Mouse (Mus musculus) heart, adult 2 months (tissue): ENCODE results near the gene Lpgat1.

ENCODE experiments used
- CTCF ChIP-seq: fragments of 200-600 bp; IDR thresholded peaks from 2 replicates; pipeline ENCODE4 v1.8.1; 2022; ENCODE audit warnings: antibody characterized with exemption, mild to moderate bottlenecking, moderate library complexity
- EP300 ChIP-seq: fragments of 200-500 bp; IDR thresholded peaks from 2 replicates; pipeline ENCODE4 v1.6.1; 2011; ENCODE audit warnings: low read depth, low read length, control low read depth; ENCODE audit not compliant: insufficient read depth
- POLR2A ChIP-seq: fragments of 200-500 bp; IDR thresholded peaks from 2 replicates; pipeline ENCODE4 v1.6.1; 2011; ENCODE audit warnings: mild to moderate bottlenecking, low read depth, low read length, control low read depth; ENCODE audit not compliant: insufficient read depth

GRCm38 (mm10) chr1:191807979-191808378 is 90.3 kb downstream of the Lpgat1 start:
- no peak for TF ChIP-seq POLR2A
- TF ChIP-seq EP300, result no peak
- TF ChIP-seq CTCF, result no peak
